Mouse (Mus musculus) forebrain, embryonic 15.5 days (tissue): Measurements from ENCODE around the gene Abi3. TPM values are rescaled to one million over a fixed set of nuclear protein-coding genes. Genes with fewer than 3 reads are reported as not detected.

Experiments
- ATAC-seq: fragments of 200-750 bp; cut with Nextera tagmentation; replicated peaks from 2 replicates; pipeline ENCODE4 v1.8.0; 2017; ENCODE audit warnings: mild to moderate bottlenecking, moderate TSS enrichment, moderate library complexity
- H3K27ac ChIP-seq: fragments of 300-500 bp; sonication (generic); replicated peaks from 2 replicates; pipeline ENCODE4 v1.5.1; 2015; ENCODE audit warnings: mild to moderate bottlenecking, inconsistent platforms
- H3K27me3 ChIP-seq: fragments of 300-500 bp; sonication (generic); 2 replicates; pipeline ENCODE4 v1.6.1; 2015; ENCODE audit warnings: inconsistent platforms
- H3K36me3 ChIP-seq: fragments of 300-500 bp; sonication (generic); 2 replicates; pipeline ENCODE4 v1.6.1; 2015; ENCODE audit warnings: mild to moderate bottlenecking, inconsistent platforms
- H3K4me1 ChIP-seq: fragments of 300-500 bp; sonication (generic); 2 replicates; pipeline ENCODE4 v1.6.1; 2015; ENCODE audit warnings: inconsistent platforms
- H3K4me2 ChIP-seq: fragments of 300-500 bp; sonication (generic); replicated peaks from 2 replicates; pipeline ENCODE4 v1.6.1; 2015; ENCODE audit warnings: mild to moderate bottlenecking, inconsistent platforms
- H3K4me3 ChIP-seq: fragments of 300-500 bp; sonication (generic); 2 replicates; pipeline ENCODE4 v1.5.1; 2015; ENCODE audit warnings: mild to moderate bottlenecking, inconsistent platforms
- H3K9ac ChIP-seq: fragments of 300-500 bp; sonication (generic); replicated peaks from 2 replicates; pipeline ENCODE4 v1.6.1; 2015; ENCODE audit warnings: mild to moderate bottlenecking, inconsistent platforms
- H3K9me3 ChIP-seq: fragments of 300-500 bp; sonication (generic); 2 replicates; pipeline ENCODE4 v1.6.1; 2016; ENCODE audit warnings: inconsistent platforms
- WGBS: fragments of 180-500 bp; shearing (Covaris S2); methylation state at CpG from one replicate; pipeline ENCODE4 v1.1.7; 2015; ENCODE audit warnings: mixed read lengths; 5-methylcytosine and 5-hydroxymethylcytosine counted together
- polyA plus RNA-seq: library from polyadenylated mRNA; unstranded; fragments of >200 nt; fragmentation: Nextera tagmentation; extraction: Ambion mirVana; gene quantifications from 2 replicates; pipeline ENCODE4 v1.2.1, GENCODE M21; 2015

Gene Abi3
- polyA plus RNA-seq, 1 experiment from 2014 or later = 2.0 TPM

- Histone ChIP-seq H3K27me3 (peaks cover 8% of the 10 kb centered on the region), H3K9ac (no peak overlapping the region), H3K4me1 (peaks cover 13% of the 10 kb centered on the region), H3K4me2 (no peak overlapping the region), H3K36me3 (no peaks in the 10 kb centered on the region), H3K27ac (no peak overlapping the region), H3K4me3 (no peak overlapping the region), H3K9me3 (no peaks in the 10 kb centered on the region)
- ATAC-seq = no peak
- 92% methylated on average over 8 of the region's 8 CpGs for WGBS
These were observed 49.2 kb downstream of the Abi3 start for GRCm38 (mm10) chr11:95792950-95793509.

GRCm38 (mm10) chr11:95791787-95792186, 50.5 kb downstream of the Abi3 start:
- peaks cover 9% of the 10 kb centered on the region for H3K4me1 ChIP-seq
- no peak for ATAC-seq
- no peak overlapping the region for H3K27ac ChIP-seq
- peaks cover under 1% of the 10 kb centered on the region for H3K27me3 ChIP-seq
- H3K4me3 ChIP-seq = no peak overlapping the region
- H3K9me3 ChIP-seq = no peaks in the 10 kb centered on the region
- WGBS = 72% methylated on average over 13 of the region's 13 CpGs
- H3K36me3 ChIP-seq = no peaks in the 10 kb centered on the region
- no peak overlapping the region for H3K4me2 ChIP-seq
- no peak overlapping the region for H3K9ac ChIP-seq

- Histone ChIP-seq H3K4me2 (no peak overlapping the region), H3K4me1 (0 out of 2 replicates have a peak, but pooled peaks cover 3% of the 10 kb centered on the region), H3K27me3 (no peaks in the 10 kb centered on the region), H3K36me3 (no peaks in the 10 kb centered on the region), H3K9me3 (no peaks in the 10 kb centered on the region), H3K9ac (no peak overlapping the region), H3K4me3 (no peak overlapping the region), H3K27ac (no peak overlapping the region)
- ATAC-seq = no peak
- 89% methylated on average over 8 of the region's 8 CpGs for WGBS
These were observed 52.8 kb downstream of the Abi3 start for GRCm38 (mm10) chr11:95789451-95789891.

GRCm38 (mm10) chr11:95786511-95786910, 55.8 kb downstream of the Abi3 start:
- no peaks in the 10 kb centered on the region for H3K4me1 ChIP-seq
- H3K36me3 ChIP-seq = no peaks in the 10 kb centered on the region
- no peaks in the 10 kb centered on the region for H3K9me3 ChIP-seq
- H3K4me3 ChIP-seq = no peak overlapping the region
- H3K27ac ChIP-seq = no peak overlapping the region
- 89% methylated on average over 6 of the region's 6 CpGs for WGBS
- no peak for ATAC-seq
- H3K9ac ChIP-seq = no peak overlapping the region
- H3K4me2 ChIP-seq = no peak overlapping the region
- H3K27me3 ChIP-seq = no peaks in the 10 kb centered on the region

- no peak overlapping the region for H3K4me2 ChIP-seq
- no peaks in the 10 kb centered on the region for H3K9me3 ChIP-seq
- no peak overlapping the region for H3K4me3 ChIP-seq
- WGBS = 91% methylated on average over 4 of the region's 4 CpGs
- no peaks in the 10 kb centered on the region for H3K27me3 ChIP-seq
- no peak for ATAC-seq
- H3K9ac ChIP-seq = no peak overlapping the region
- no peak overlapping the region for H3K27ac ChIP-seq
- H3K36me3 ChIP-seq = no peaks in the 10 kb centered on the region
- no peaks in the 10 kb centered on the region for H3K4me1 ChIP-seq
These were observed 56.6 kb downstream of the Abi3 start for GRCm38 (mm10) chr11:95785675-95786074.

- H3K9ac ChIP-seq = no peak overlapping the region
- H3K4me2 ChIP-seq = no peak overlapping the region
- no peaks in the 10 kb centered on the region for H3K9me3 ChIP-seq
- H3K27me3 ChIP-seq = no peaks in the 10 kb centered on the region
- H3K4me1 ChIP-seq = no peaks in the 10 kb centered on the region
- no peaks in the 10 kb centered on the region for H3K36me3 ChIP-seq
- WGBS = 84% methylated on average over 9 of the region's 9 CpGs
- no peak overlapping the region for H3K4me3 ChIP-seq
- no peak overlapping the region for H3K27ac ChIP-seq
- ATAC-seq = no peak
These were observed 58.3 kb downstream of the Abi3 start for GRCm38 (mm10) chr11:95783958-95784357.

- Histone ChIP-seq H3K4me1 (no peaks in the 10 kb centered on the region), H3K27ac (no peak overlapping the region), H3K36me3 (no peaks in the 10 kb centered on the region), H3K9me3 (no peaks in the 10 kb centered on the region), H3K9ac (no peak overlapping the region), H3K4me2 (no peak overlapping the region), H3K27me3 (no peaks in the 10 kb centered on the region), H3K4me3 (no peak overlapping the region)
- ATAC-seq = no peak
- WGBS = 74% methylated on average over 4 of the region's 4 CpGs
These were observed 58.8 kb downstream of the Abi3 start for GRCm38 (mm10) chr11:95783457-95783856.

- Histone ChIP-seq H3K27me3 (no peaks in the 10 kb centered on the region), H3K27ac (no peak overlapping the region), H3K36me3 (no peaks in the 10 kb centered on the region), H3K4me3 (no peak overlapping the region), H3K4me1 (no peaks in the 10 kb centered on the region), H3K9ac (no peak overlapping the region), H3K4me2 (no peak overlapping the region), H3K9me3 (no peaks in the 10 kb centered on the region)
- ATAC-seq = no peak
- WGBS = 85% methylated on average over 11 of the region's 11 CpGs
These were observed 60.7 kb downstream of the Abi3 start for GRCm38 (mm10) chr11:95781557-95781956.

GRCm38 (mm10) chr11:95780480-95780879, 61.8 kb downstream of the Abi3 start:
- Histone ChIP-seq H3K9ac (no peak overlapping the region), H3K27ac (no peak overlapping the region), H3K4me1 (no peaks in the 10 kb centered on the region), H3K9me3 (no peaks in the 10 kb centered on the region), H3K27me3 (no peaks in the 10 kb centered on the region), H3K36me3 (no peaks in the 10 kb centered on the region), H3K4me3 (no peak overlapping the region), H3K4me2 (no peak overlapping the region)
- no peak for ATAC-seq
- WGBS = 93% methylated on average over 8 of the region's 8 CpGs

Other genes starting within 250 kb of the Abi3 start
- 187 and 192 TPM in 2 replicates for gene Phb, start 175.5 kb downstream of the Abi3 start, polyA plus RNA-seq
- gene Zfp652, start 129.8 kb downstream of the Abi3 start, polyA plus RNA-seq = 32.5 and 35.4 TPM in 2 replicates
- gene B130006D01Rik, start 118.9 kb downstream of the Abi3 start, polyA plus RNA-seq = 1.4 and 1.9 TPM in 2 replicates
- gene Phospho1, start 18.0 kb downstream of the Abi3 start, polyA plus RNA-seq = 0.23 TPM in 1 of 2 replicates, not detected in the other
- 2.5 and 2.6 TPM in 2 replicates for gene Gngt2, start 5.3 kb downstream of the Abi3 start, polyA plus RNA-seq
- gene B4galnt2, start 72.4 kb upstream of the Abi3 start, polyA plus RNA-seq = not detected in 2 replicates
- 22.0 and 27.1 TPM in 2 replicates for gene Igf2bp1, start 163.5 kb upstream of the Abi3 start, polyA plus RNA-seq
- gene Gip, start 182.1 kb upstream of the Abi3 start, polyA plus RNA-seq = not detected in 2 replicates
- gene Snf8, start 192.4 kb upstream of the Abi3 start, polyA plus RNA-seq = 136 and 142 TPM in 2 replicates
- gene Ube2z, start 222.9 kb upstream of the Abi3 start, polyA plus RNA-seq = 35.1 and 37.2 TPM in 2 replicates
- 409 and 467 TPM in 2 replicates for gene Atp5g1, start 233.2 kb upstream of the Abi3 start, polyA plus RNA-seq